Mouse (Mus musculus) brain, embryonic 14.5 days (tissue): ENCODE measurements around the gene Opn1sw.

Experiments
- CTCF ChIP-seq: fragments of 200-500 bp; IDR thresholded peaks from 2 replicates; pipeline ENCODE4 v1.5.1; 2012; ENCODE audit warnings: inconsistent platforms, mild to moderate bottlenecking, moderate library complexity, borderline replicate concordance; ENCODE audit not compliant: insufficient read depth, insufficient read length; ENCODE audit errors: extremely low read depth
- POLR2A ChIP-seq: fragments of 200-500 bp; IDR thresholded peaks from 2 replicates; pipeline ENCODE4 v1.6.1; 2012; ENCODE audit warnings: mild to moderate bottlenecking, inconsistent platforms, borderline replicate concordance; ENCODE audit not compliant: poor library complexity, insufficient read depth, insufficient read length, severe bottlenecking; ENCODE audit errors: extremely low read depth

DNA sequence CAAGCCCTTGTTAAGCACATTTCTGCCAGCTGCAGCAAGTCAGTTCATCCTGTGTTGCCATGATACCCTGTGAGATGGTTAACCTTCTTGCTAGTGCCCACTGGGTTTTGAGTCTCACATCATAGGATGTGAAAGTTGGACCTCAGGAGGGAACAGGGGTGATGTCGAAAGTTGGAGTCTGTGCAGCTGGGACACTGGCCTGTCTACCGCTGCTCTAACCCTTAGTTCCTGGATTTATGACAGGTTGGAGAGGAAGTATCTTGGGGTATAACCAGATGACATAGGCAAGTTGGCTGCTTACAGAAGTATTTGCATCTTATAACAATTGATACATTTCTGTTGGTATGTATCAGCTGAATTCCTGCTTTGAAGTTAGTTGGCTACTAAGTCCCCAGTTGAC lies 32.3 kb upstream of the Opn1sw start:
- no peak for TF ChIP-seq POLR2A
- TF ChIP-seq CTCF, result no peak
